Mouse (Mus musculus) thymus, postnatal 25 days (tissue): ENCODE data around the gene L1td1.

Source experiments
- DNase-seq: peaks from one replicate; pipeline ENCODE4 v3.0.0; 2022

L1td1 gene

GRCm38 (mm10) chr4:98743209-98743905 lies 16.8 kb downstream of the L1td1 start:
- DNase-seq, result no peak

GRCm38 (mm10) chr4:98743906-98744210 lies 17.3 kb downstream of the L1td1 start:
- DNase-seq, result no peak

- no peak for DNase-seq
These were observed 27.9 kb downstream of the L1td1 start for GRCm38 (mm10) chr4:98754456-98754855.

GRCm38 (mm10) chr4:98756141-98756540 lies 29.6 kb downstream of the L1td1 start:
- DNase-seq, result no peak

GRCm38 (mm10) chr4:98758012-98758821 lies 31.7 kb downstream of the L1td1 start:
- DNase-seq, result no peak

GRCm38 (mm10) chr4:98758872-98759518 lies 32.5 kb downstream of the L1td1 start:
- no peak for DNase-seq

- no peak for DNase-seq
These were observed 40.9 kb downstream of the L1td1 start for GRCm38 (mm10) chr4:98767134-98768133.

- DNase-seq, result no peak
These were observed 47.3 kb downstream of the L1td1 start for GRCm38 (mm10) chr4:98773785-98774184.

- no peak for DNase-seq
These were observed 50.3 kb downstream of the L1td1 start for GRCm38 (mm10) chr4:98776721-98777427.

- no peak for DNase-seq
These were observed 50.9 kb downstream of the L1td1 start for GRCm38 (mm10) chr4:98777464-98777863.

GRCm38 (mm10) chr4:98778219-98778618 lies 51.7 kb downstream of the L1td1 start:
- DNase-seq, result no peak

GRCm38 (mm10) chr4:98785851-98786250 lies 59.3 kb downstream of the L1td1 start:
- no peak for DNase-seq

GRCm38 (mm10) chr4:98786281-98786680 lies 59.7 kb downstream of the L1td1 start:
- DNase-seq, result no peak
